Mouse (Mus musculus) liver, adult 2 months (tissue): ENCODE results near the gene Ubr2. TPM values are rescaled to one million over a fixed set of nuclear protein-coding genes. Genes with fewer than 3 reads are reported as not detected.
A peak's percentile ranks its signal among the peaks of the same experiment; 100 is the strongest.

Experiments used
- DNase-seq: peaks from one replicate; pipeline ENCODE4 v3.0.0-alpha.2; 2011; ENCODE audit warnings: low read depth, low spot score; ENCODE audit errors: extremely low read depth
- H3K27ac ChIP-seq: fragments of 200-500 bp; replicated peaks from 2 replicates; pipeline ENCODE4 v1.5.1; 2012; ENCODE audit warnings: low read depth, mild to moderate bottlenecking, control low read depth, inconsistent platforms, low read length; ENCODE audit not compliant: insufficient read depth
- H3K27me3 ChIP-seq: fragments of 200-500 bp; 2 replicates; pipeline ENCODE4 v1.6.1; 2012; ENCODE audit warnings: mild to moderate bottlenecking, moderate library complexity, low read length, inconsistent platforms; ENCODE audit not compliant: control insufficient read depth, insufficient read depth
- H3K36me3 ChIP-seq: fragments of 200-500 bp; 2 replicates; pipeline ENCODE4 v1.6.1; 2012; ENCODE audit warnings: low read length, inconsistent platforms; ENCODE audit not compliant: control insufficient read depth, insufficient read depth
- H3K4me1 ChIP-seq: fragments of 200-500 bp; 2 replicates; pipeline ENCODE4 v1.6.1; 2011; ENCODE audit warnings: low read length; ENCODE audit not compliant: control insufficient read depth, insufficient read depth
- H3K4me3 ChIP-seq: fragments of 200-500 bp; 2 replicates; pipeline ENCODE4 v1.5.1; 2011; ENCODE audit warnings: low read depth, mild to moderate bottlenecking, control low read depth, low read length, moderate library complexity; ENCODE audit not compliant: insufficient read depth
- H3K79me2 ChIP-seq: fragments of 200-500 bp; 2 replicates; pipeline ENCODE4 v1.6.1; 2012; ENCODE audit warnings: inconsistent platforms, mild to moderate bottlenecking, low read length, moderate library complexity; ENCODE audit not compliant: control insufficient read depth, insufficient read depth
- H3K9ac ChIP-seq: fragments of 200-500 bp; 2 replicates; pipeline ENCODE4 v1.6.1; 2012; ENCODE audit warnings: low read depth, mild to moderate bottlenecking, control low read depth, inconsistent platforms, low read length
- CTCF ChIP-seq: fragments of 200-500 bp; IDR thresholded peaks from 2 replicates; pipeline ENCODE4 v1.5.1; 2011; ENCODE audit warnings: low read depth, low read length, control low read depth
- POLR2A ChIP-seq: fragments of 200-500 bp; IDR thresholded peaks from 2 replicates; pipeline ENCODE4 v1.6.1; 2011; ENCODE audit warnings: low read length, control low read depth; ENCODE audit not compliant: insufficient read depth; ENCODE audit errors: extremely low read depth
- WGBS: fragments of 180-500 bp; shearing (Covaris S2); methylation state at CpG from one replicate; pipeline ENCODE4 v1.1.7; 2018; 5-methylcytosine and 5-hydroxymethylcytosine counted together
- polyA plus RNA-seq: library from polyadenylated mRNA; depleted of rRNA; stranded (reverse); fragments of >200 nt; gene quantifications from 2 replicates; pipeline ENCODE4 v1.2.3, GENCODE M21; 2012
- total RNA-seq: library from RNA; depleted of rRNA; stranded (reverse); fragments of >200 nt; gene quantifications from 2 replicates; pipeline ENCODE4 v1.2.3, GENCODE M21; 2014

Gene Ubr2
- total and polyA plus RNA-seq, 2 experiments: 29.9 to 36.0 TPM

DNA sequence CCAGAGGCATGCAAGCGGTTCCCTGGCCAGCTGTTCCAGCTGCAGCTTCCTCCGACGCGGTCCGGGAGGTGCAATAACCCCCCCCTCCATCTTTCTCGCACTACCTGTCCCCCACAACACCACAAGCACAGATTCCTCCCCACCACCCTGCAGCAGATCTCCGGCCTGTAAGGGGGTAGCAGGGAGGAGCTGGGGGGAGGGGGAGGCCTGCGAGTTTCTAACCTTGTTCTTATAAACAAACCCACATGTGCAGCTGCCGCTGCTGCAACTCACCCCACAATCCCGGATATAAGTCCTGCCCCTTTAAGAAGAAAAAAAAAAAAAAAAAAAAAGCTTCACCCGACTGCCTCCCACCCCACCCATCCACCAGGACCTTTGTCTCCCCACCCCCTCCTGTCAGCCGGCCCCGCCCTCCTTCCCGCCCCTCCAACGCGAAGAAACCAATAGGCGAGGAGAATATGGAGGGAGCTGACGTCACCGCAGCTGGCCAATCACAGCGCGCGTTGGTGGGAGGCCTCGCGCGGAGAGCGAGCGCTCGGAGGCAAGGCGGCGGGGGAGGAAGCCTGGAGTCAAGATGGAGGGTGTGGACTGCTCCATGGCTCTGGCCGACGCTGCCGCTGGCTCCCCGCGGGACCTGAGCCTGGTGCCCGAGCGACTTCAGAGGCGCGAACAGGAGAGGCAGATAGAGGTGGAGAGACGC, 120.1 kb downstream of the Ubr2 start, which contains the start of gene Tbcc:
Gene Tbcc, plus strand, starts transcription at position 569 of the 700 bp plus-strand sequence.
- Histone ChIP-seq H3K4me1 (peaks cover 16% of the 10 kb centered on the region), H3K27me3 (no peaks in the 10 kb centered on the region), H3K9ac (peak within 1 kb of the TSS; percentile 95), H3K4me3 (peak within 1 kb of the TSS; percentile 97), H3K79me2 (peaks cover 24% of the 10 kb centered on the region), H3K36me3 (no peaks in the 10 kb centered on the region), H3K27ac (peak within 1 kb of the TSS; percentile 98)
- DNase-seq: peak; percentile 88
- WGBS: under 1% methylated on average over 40 of the region's 40 CpGs
- TF ChIP-seq POLR2A (peak; percentile 96), CTCF (no peak)

DNA sequence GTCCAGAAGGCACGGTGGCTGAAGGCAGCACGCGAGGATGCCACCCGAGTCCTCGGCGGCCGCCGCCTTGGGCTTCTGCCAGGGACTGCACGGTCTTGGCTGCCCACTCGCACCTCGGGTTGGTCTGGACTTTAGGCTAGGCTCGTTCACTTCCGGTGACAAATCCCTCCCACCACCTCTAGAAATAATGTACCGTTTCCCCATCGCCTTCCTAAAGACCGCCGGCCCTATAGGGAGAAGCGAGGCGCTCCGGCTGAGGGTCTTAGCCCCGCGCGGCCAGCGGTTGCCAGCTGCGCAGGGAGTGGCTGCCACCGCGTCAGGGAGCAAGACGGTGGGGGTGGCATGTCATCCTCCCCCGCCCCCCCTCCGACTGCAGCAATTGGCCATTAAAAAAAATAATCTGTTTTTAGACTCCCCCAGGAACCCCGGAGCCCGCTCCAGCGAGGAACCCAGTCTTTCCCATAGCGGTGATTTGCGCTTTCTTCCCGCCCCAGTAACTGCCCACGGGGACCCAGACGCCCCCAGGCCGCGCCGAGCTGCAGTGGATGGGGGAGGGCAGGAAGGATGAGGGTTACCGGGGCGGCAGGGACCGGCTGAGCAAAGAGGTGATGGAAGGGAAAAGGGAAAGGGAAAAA, 120.8 kb downstream of the Ubr2 start:
- no peak for TF ChIP-seq CTCF
- TF ChIP-seq POLR2A: no peak
- peaks cover 16% of the 10 kb centered on the region for H3K4me1 ChIP-seq
- no peaks in the 10 kb centered on the region for H3K36me3 ChIP-seq
- H3K4me3 ChIP-seq: peak overlapping the region; percentile 97
- peak; percentile 82 for DNase-seq
- under 1% methylated on average over 44 of the region's 44 CpGs for WGBS
- H3K9ac ChIP-seq: peak overlapping the region; percentile 95
- H3K27me3 ChIP-seq: no peaks in the 10 kb centered on the region
- H3K79me2 ChIP-seq: peaks cover 24% of the 10 kb centered on the region
- peak overlapping the region; percentile 98 for H3K27ac ChIP-seq

DNA sequence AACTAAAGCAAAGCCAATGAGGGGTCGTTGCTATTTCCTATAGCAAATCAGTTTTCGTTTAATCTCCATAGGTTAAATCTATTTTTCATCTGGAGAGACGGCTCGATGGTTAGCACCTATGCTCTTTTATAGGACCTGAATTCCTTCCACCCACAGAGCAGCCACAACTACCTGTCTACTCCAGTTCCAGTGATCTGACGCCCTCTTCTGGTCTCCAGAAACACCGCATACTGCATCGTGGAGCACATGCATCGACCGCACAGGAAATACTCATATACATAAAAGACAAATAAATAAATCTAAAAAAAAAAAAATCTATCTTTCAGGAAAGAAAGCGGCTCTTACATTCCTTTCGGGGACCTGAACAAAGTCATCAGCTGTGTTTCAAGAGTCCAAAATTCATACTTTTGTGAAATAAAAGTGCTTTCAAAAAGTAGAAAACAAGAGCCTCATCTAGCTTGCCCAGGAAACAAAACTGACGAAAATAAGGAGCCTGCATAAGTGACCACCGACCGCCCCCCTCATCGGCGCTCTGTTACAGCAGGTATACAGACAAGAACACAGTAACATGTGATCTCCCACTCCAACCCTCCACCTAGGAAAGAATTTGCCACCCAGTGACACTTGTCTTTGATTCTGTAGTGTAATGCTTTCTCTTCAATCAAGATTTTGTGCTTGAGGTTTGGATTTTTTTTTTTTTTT, 121.7 kb downstream of the Ubr2 start:
- Histone ChIP-seq H3K4me3 (peak overlapping the region; percentile 97; the same call in 1 of the 2 replicates), H3K27ac (no peak overlapping the region), H3K9ac (no peak overlapping the region), H3K36me3 (no peaks in the 10 kb centered on the region), H3K27me3 (no peaks in the 10 kb centered on the region), H3K79me2 (peaks cover 32% of the 10 kb centered on the region), H3K4me1 (peaks cover 16% of the 10 kb centered on the region)
- WGBS: 39% methylated on average over 16 of the region's 16 CpGs
- no peak for TF ChIP-seq POLR2A
- TF ChIP-seq CTCF: peak; percentile 80
- peak; percentile 78 for DNase-seq

DNA sequence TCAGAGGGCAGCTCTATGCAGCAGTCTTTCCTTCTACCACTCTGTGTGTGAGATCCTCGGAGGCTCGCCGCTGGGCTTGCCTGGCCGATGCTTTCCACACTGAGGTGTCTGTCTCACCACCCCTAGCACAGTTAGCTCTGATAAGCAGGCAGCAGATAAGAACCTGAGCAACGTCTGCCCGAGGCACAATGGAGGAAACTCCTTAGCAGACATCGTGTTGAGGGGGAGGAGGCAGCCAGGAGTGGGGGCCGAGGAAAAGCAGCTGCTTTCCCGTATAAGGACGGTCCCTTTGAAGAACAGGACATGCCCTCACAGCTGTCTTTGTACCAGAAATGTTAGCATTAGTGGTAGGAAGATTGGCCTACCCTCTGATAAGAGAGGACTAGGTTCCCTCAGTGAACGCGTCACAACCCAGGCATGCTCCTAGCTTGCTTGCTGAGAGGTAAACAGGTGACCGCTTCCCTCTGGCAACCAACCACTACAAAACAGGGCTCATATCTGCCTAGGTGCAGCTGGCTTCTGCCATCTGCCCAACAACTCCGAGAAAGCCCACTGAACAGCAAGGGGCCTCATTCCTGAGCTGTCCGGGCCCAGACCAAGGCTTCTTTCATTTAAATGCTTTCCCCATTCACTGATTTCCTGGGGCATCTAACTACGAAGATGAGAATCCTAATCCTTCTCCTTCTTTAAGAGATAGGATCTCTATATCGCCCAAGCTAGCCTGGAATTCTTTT, 124.3 kb downstream of the Ubr2 start:
- Histone ChIP-seq H3K79me2 (peaks cover 34% of the 10 kb centered on the region), H3K4me3 (no peak overlapping the region), H3K27ac (no peak overlapping the region), H3K4me1 (peaks cover 2% of the 10 kb centered on the region; the same call in 1 of the 2 replicates), H3K9ac (no peak overlapping the region), H3K36me3 (no peaks in the 10 kb centered on the region), H3K27me3 (no peaks in the 10 kb centered on the region)
- TF ChIP-seq POLR2A (no peak), CTCF (no peak)
- 75% methylated on average over 17 of the region's 17 CpGs for WGBS
- DNase-seq: no peak

DNA sequence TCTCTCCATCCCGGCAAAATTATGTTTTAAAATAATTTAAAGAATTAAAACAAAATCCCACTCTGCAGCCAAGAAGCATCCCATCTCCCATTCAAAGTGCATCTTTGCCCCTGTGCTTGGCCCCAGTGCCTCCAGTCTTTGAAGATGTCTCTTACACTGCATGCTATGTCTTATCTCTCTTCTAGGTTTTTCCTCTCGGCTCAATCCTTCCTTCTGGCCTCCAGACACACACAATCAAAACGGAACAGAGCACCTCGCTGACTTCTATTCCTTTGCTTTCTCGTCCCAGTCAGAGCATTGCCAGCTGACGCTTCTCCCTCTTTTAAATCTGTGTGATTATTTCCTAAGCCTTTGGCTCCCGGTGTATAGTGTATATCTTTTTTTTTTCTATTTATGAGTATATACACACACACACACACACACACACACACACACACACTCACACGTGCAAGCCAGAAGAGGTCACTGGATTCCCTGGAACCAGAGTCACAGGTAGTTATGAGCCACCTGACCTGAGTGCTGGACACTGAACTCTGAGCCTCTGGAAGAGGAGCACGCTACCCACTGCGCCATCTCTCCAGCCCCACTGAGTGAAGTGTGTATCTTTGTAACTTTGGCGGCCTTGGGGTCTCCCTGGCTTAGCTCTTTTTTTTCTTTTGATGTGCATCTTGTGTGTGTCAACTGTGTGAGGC, 125.0 kb downstream of the Ubr2 start:
- Histone ChIP-seq H3K79me2 (peaks cover 28% of the 10 kb centered on the region), H3K4me3 (no peak overlapping the region), H3K9ac (no peak overlapping the region), H3K4me1 (peaks cover 2% of the 10 kb centered on the region; the same call in 1 of the 2 replicates), H3K27me3 (no peaks in the 10 kb centered on the region), H3K27ac (no peak overlapping the region), H3K36me3 (no peaks in the 10 kb centered on the region)
- TF ChIP-seq CTCF: no peak
- TF ChIP-seq POLR2A: no peak
- peak; percentile 24 for DNase-seq
- 79% methylated on average over 11 of the region's 11 CpGs for WGBS
